Mouse (Mus musculus): ENCODE results near the gene Vbp1. TPM values are rescaled to one million over a fixed set of nuclear protein-coding genes. Genes with fewer than 3 reads are reported as not detected.

Gene Vbp1
- 129 TPM for polyA plus RNA-seq (2017; shearing (Covaris generic))

GRCm38 (mm10) chrX:75514179-75514972 is at the start of gene Vbp1:
Gene Vbp1 (plus strand): TSS chrX:75514299.

GRCm38 (mm10) chrX:75577582-75578324 is 63.7 kb downstream of the Vbp1 start, which contains the start of gene Rab39b:
Gene Rab39b (minus strand): TSS chrX:75578231.

Other genes with a start within 250 kb of the Vbp1 start
- 55.0 TPM for gene Fundc2, start 131.9 kb upstream of the Vbp1 start, polyA plus RNA-seq (2017; shearing (Covaris generic))
- 0.49 TPM for gene F8, start 131.7 kb upstream of the Vbp1 start, polyA plus RNA-seq (2017; shearing (Covaris generic))
- gene Cmc4, start 97.7 kb upstream of the Vbp1 start, polyA plus RNA-seq (2017; shearing (Covaris generic)), result 16.7 TPM
- 10.4 TPM for gene Mtcp1, start 97.7 kb upstream of the Vbp1 start, polyA plus RNA-seq (2017; shearing (Covaris generic))
- 59.1 TPM for gene Brcc3, start 97.7 kb upstream of the Vbp1 start, polyA plus RNA-seq (2017; shearing (Covaris generic))
- gene Rab39b, start 63.9 kb downstream of the Vbp1 start, polyA plus RNA-seq (2017; shearing (Covaris generic)), result 0.73 TPM